In the genomic region with DNA sequence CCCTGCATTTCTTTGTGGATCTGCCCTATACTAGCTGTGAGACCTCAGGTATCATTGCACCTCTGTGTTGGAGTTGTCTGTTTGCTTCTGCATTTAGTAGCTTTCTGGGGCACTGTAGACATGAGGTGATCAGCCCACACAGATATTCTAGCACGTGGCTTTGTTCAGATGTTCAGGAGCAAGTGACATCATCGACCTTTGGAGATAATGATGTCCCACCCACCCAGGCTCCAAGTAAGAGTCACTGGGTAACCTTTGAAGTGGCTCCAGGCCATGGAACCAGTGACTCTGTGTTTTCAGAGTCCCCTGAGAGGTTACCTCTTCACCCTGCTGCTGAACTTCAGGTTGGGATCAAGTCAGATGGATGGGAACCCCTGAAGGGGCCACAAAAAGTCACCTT, we compare ENCODE assay signal across 15 mouse cellular contexts. TPM values are rescaled to one million over a fixed set of nuclear protein-coding genes. Genes with fewer than 3 reads are reported as not detected.
DNase-seq lines count a peak whose midpoint lies in the region; ATAC-seq and TF ChIP-seq lines count a peak whose summit lies in the region.
"Had no signal": no experiment of that assay in that cellular context is flagged by ENCODE, and none has a peak within 500 bp of the region (broad histone marks: within the 10 kb centered on the region; RNA-seq: fewer than 3 reads in every experiment).

No protein-coding gene starts in this region.

- intact Hi-C loops in gastrocnemius, adult 2 months (cut with DNase I) = loop anchor here (2.0 kb wide), 1 partner anchor 21 kb away; no protein-coding TSS in a partner anchor

- TF ChIP-seq RAD21 in MEL (IDR thresholded peaks at IDR 0.05; ENCODE audit: low read depth, low read length) = no peak

- no peaks in the 10 kb centered on the region for H3K27me3 ChIP-seq in neural tube, embryonic 15.5 days (replicated peaks)
- no peaks in the 10 kb centered on the region for H3K27me3 ChIP-seq in MEL (ENCODE audit: control insufficient read depth in 1 of 2, insufficient read depth in 2 of 2, low read length in 2 of 2)
- H3K27me3 ChIP-seq: embryonic facial prominence, embryonic 12.5 days; forebrain, embryonic 15.5 days had no signal

- TF ChIP-seq EP300 in MEL (IDR thresholded peaks at IDR 0.05; ENCODE audit: low read depth in 1 of 2, low read length in 2 of 2) = no peak

- DNase-seq in gastrocnemius, adult 2 months = no peak
- no peak for DNase-seq in gastrocnemius, postnatal 10 days
- DNase-seq in neural tube, embryonic 10.5 days (ENCODE audit: extremely low spot score, low spot score) = no peak
- peak; percentile 55 for DNase-seq in MEL (ENCODE audit: low read depth, low spot score)
- DNase-seq in adipocyte (ENCODE audit: low spot score) = no peak
- DNase-seq: gastrocnemius, postnatal 36 days; kidney, adult 18-20 months had no signal

- H3K4me1 ChIP-seq in neural tube, embryonic 15.5 days = peaks cover 61% of the 10 kb centered on the region
- peaks cover 11 to 33% of the 10 kb centered on the region in 2 experiments for H3K4me1 ChIP-seq in MEL (ENCODE audit: control insufficient read depth in 1 of 2, insufficient read depth in 2 of 2, low read length in 2 of 2)
- peaks cover 72% of the 10 kb centered on the region for H3K4me1 ChIP-seq in olfactory bulb, adult 2 months (ENCODE audit: control insufficient read depth, insufficient read depth, low read length)

- no peaks in the 10 kb centered on the region for H3K79me2 ChIP-seq in MEL (ENCODE audit: control insufficient read depth, insufficient read depth, low read length, poor library complexity)

- peak overlapping the region; percentile 86 for H3K27ac ChIP-seq in gastrocnemius, adult 2 months
- peak overlapping the region; percentile 75; the same call in 1 of the 2 replicates for H3K27ac ChIP-seq in neural tube, embryonic 15.5 days (replicated peaks)
- no peak overlapping the region for H3K27ac ChIP-seq in MEL (ENCODE audit: control insufficient read depth, low read depth, low read length)
- H3K27ac ChIP-seq in olfactory bulb, adult 2 months (ENCODE audit: insufficient read depth, low read depth, low read length) = 0 out of 2 replicates have a peak overlapping the region, but pooled peaks have one; percentile 33
- H3K27ac ChIP-seq: liver, embryonic 14.5 days had no signal

- WGBS in neural tube, embryonic 15.5 days = 81% methylated on average over 2 of the region's 2 CpGs
- WGBS in olfactory bulb, adult 2 months = 30% methylated on average over 2 of the region's 2 CpGs

- no peak overlapping the region for H3K4me3 ChIP-seq in gastrocnemius, adult 2 months
- H3K4me3 ChIP-seq in neural tube, embryonic 15.5 days (replicated peaks) = no peak overlapping the region
- no peak overlapping the region for H3K4me3 ChIP-seq in MEL (ENCODE audit: control insufficient read depth in 1 of 2, insufficient read depth in 1 of 2, low read depth in 2 of 2, low read length in 2 of 2)
- H3K4me3 ChIP-seq in olfactory bulb, adult 2 months (ENCODE audit: insufficient read depth, low read depth, low read length) = no peak overlapping the region
- H3K4me3 ChIP-seq: embryonic facial prominence, embryonic 12.5 days; forebrain, embryonic 15.5 days; myocyte had no signal

- no peaks in the 10 kb centered on the region for H3K9me3 ChIP-seq in neural tube, embryonic 15.5 days (replicated peaks)
- no peaks in the 10 kb centered on the region for H3K9me3 ChIP-seq in MEL (replicated peaks; ENCODE audit: insufficient read depth, low read length)
- H3K9me3 ChIP-seq: embryonic facial prominence, embryonic 12.5 days; forebrain, embryonic 15.5 days; hindbrain, embryonic 10.5 days had no signal

- peak overlapping the region; percentile 43; the same call in 1 of the 2 replicates for H3K4me2 ChIP-seq in neural tube, embryonic 15.5 days

- TF ChIP-seq POLR2A in MEL (IDR thresholded peaks at IDR 0.05; ENCODE audit: control insufficient read depth in 1 of 2, insufficient read depth in 1 of 2, low read depth in 1 of 2, low read length in 2 of 2, poor library complexity in 1 of 2) = no peak
- TF ChIP-seq POLR2A in olfactory bulb, adult 2 months (IDR thresholded peaks at IDR 0.05; ENCODE audit: insufficient read depth, low read depth, low read length) = no peak

- no peak overlapping the region for H3K9ac ChIP-seq in neural tube, embryonic 15.5 days (replicated peaks)
- H3K9ac ChIP-seq in MEL (ENCODE audit: control insufficient read depth, low read depth, low read length, poor library complexity, severe bottlenecking) = no peak overlapping the region
- H3K9ac ChIP-seq: embryonic facial prominence, embryonic 12.5 days; liver, embryonic 14.5 days had no signal

- no peak for ATAC-seq in neural tube, embryonic 15.5 days (ENCODE audit: low FRiP score)
- ATAC-seq in cerebellum, adult (ENCODE audit: insufficient number of reproducible peaks, low FRiP score, low TSS enrichment) = no peak

- H3K36me3 ChIP-seq in neural tube, embryonic 15.5 days = peaks cover 52% of the 10 kb centered on the region
- peaks cover 0 to 16% of the 10 kb centered on the region in 2 experiments; a peak in 3 of 4 replicates for H3K36me3 ChIP-seq in MEL (ENCODE audit: control insufficient read depth in 1 of 2, insufficient read depth in 2 of 2, low read length in 2 of 2)
- H3K36me3 ChIP-seq: forebrain, embryonic 15.5 days had no signal

- TF ChIP-seq CTCF in gastrocnemius, adult 2 months (IDR thresholded peaks at IDR 0.05) = no peak
- no peak for TF ChIP-seq CTCF in MEL (IDR thresholded peaks at IDR 0.05 in 2 of 3, conservative IDR thresholded peaks at IDR 0.05 in 1 of 3; ENCODE audit: control insufficient read depth in 1 of 3, insufficient read depth in 1 of 3, low read depth in 2 of 3, low read length in 3 of 3, poor library complexity in 1 of 3, severe bottlenecking in 1 of 3)
- no peak for TF ChIP-seq CTCF in olfactory bulb, adult 2 months (IDR thresholded peaks at IDR 0.05; ENCODE audit: insufficient read depth, low read depth, low read length)

TF ChIP-seq in MEL, 35 proteins besides CTCF, POLR2A, EP300 and RAD21 (continues in another document):
- no peak for TF ChIP-seq RCOR1 (IDR thresholded peaks at IDR 0.05; ENCODE audit: low read depth, low read length)
- no peak for TF ChIP-seq CHD1 (IDR thresholded peaks at IDR 0.05; ENCODE audit: low read depth, low read length)
- no peak for TF ChIP-seq MEF2A (IDR thresholded peaks at IDR 0.05; ENCODE audit: extremely low read depth, insufficient replicate concordance, low read depth, low read length, poor library complexity, severe bottlenecking)
- TF ChIP-seq USF2 (IDR thresholded peaks at IDR 0.05; ENCODE audit: borderline replicate concordance in 1 of 2, insufficient read depth in 1 of 2, low read depth in 1 of 2, low read length in 2 of 2) = no peak
- TF ChIP-seq MAFK (IDR thresholded peaks at IDR 0.05; ENCODE audit: borderline replicate concordance, low read depth, low read length) = no peak
- TF ChIP-seq CHD2 (IDR thresholded peaks at IDR 0.05; ENCODE audit: low read length) = no peak
- TF ChIP-seq GABPA (IDR thresholded peaks at IDR 0.05; ENCODE audit: low read depth, low read length) = no peak
- no peak for TF ChIP-seq ELF1 (IDR thresholded peaks at IDR 0.05; ENCODE audit: low read depth, low read length)
- TF ChIP-seq MAZ (IDR thresholded peaks at IDR 0.05; ENCODE audit: low read depth, low read length) = no peak
- TF ChIP-seq MYC (IDR thresholded peaks at IDR 0.05; ENCODE audit: low read depth, low read length) = peak; percentile 72; the same call in 1 of the 2 replicates
- TF ChIP-seq ZNF384 (IDR thresholded peaks at IDR 0.05; ENCODE audit: low read depth, low read length) = no peak
- TF ChIP-seq ZC3H11A (IDR thresholded peaks at IDR 0.05; ENCODE audit: low read depth, low read length) = no peak
- no peak for TF ChIP-seq POLR2AphosphoS2 (IDR thresholded peaks at IDR 0.05; ENCODE audit: low read length)
- no peak for TF ChIP-seq TAL1 (IDR thresholded peaks at IDR 0.05; ENCODE audit: low read length)
- no peak for TF ChIP-seq TCF12 (IDR thresholded peaks at IDR 0.05; ENCODE audit: low read depth, low read length)
- TF ChIP-seq POLR2AphosphoS5 (IDR thresholded peaks at IDR 0.05; ENCODE audit: borderline replicate concordance, low read depth, low read length) = no peak
- no peak for TF ChIP-seq GATA1 (IDR thresholded peaks at IDR 0.05; ENCODE audit: low read depth, low read length)
- TF ChIP-seq MAX (IDR thresholded peaks at IDR 0.05; ENCODE audit: low read length) = peak; percentile 89
- TF ChIP-seq ETS1 (IDR thresholded peaks at IDR 0.05; ENCODE audit: low read depth, low read length) = peak; percentile 81
- TF ChIP-seq ZKSCAN1 (IDR thresholded peaks at IDR 0.05; ENCODE audit: low read depth, low read length) = no peak
- no peak for TF ChIP-seq UBTF (IDR thresholded peaks at IDR 0.05; ENCODE audit: borderline replicate concordance, insufficient read depth, low read depth, low read length)
- TF ChIP-seq KAT2A (conservative IDR thresholded peaks at IDR 0.05; ENCODE audit: low read depth, low read length) = no peak
- peak; percentile 59; the same call in 1 of the 2 replicates for TF ChIP-seq MXI1 (IDR thresholded peaks at IDR 0.05; ENCODE audit: low read depth, low read length)
- TF ChIP-seq MYB (IDR thresholded peaks at IDR 0.05; ENCODE audit: low read depth, low read length) = no peak
- TF ChIP-seq USF1 (IDR thresholded peaks at IDR 0.05; ENCODE audit: low read depth, low read length) = peak; percentile 36; the same call in 1 of the 2 replicates
- TF ChIP-seq NRF1 (IDR thresholded peaks at IDR 0.05; ENCODE audit: insufficient read depth, low read depth, low read length, poor library complexity, severe bottlenecking) = no peak
- TF ChIP-seq ZMIZ1 (IDR thresholded peaks at IDR 0.05; ENCODE audit: low read depth, low read length) = no peak
- no peak for TF ChIP-seq JUND (IDR thresholded peaks at IDR 0.05; ENCODE audit: low read depth, low read length)
- TF ChIP-seq TBP (IDR thresholded peaks at IDR 0.05; ENCODE audit: low read depth, low read length) = no peak
- peak; percentile 57; the same call in 1 of the 2 replicates for TF ChIP-seq BHLHE40 (IDR thresholded peaks at IDR 0.05; ENCODE audit: borderline replicate concordance, low read depth, low read length)
- TF ChIP-seq NELFE (IDR thresholded peaks at IDR 0.05; ENCODE audit: low read depth, low read length) = no peak

RNA-seq across cellular contexts. Expression of a gene that starts 29.8 kb away (rescaled TPM):
- 10 to 100 TPM; 57.5 to 97.5 TPM for total RNA-seq in gastrocnemius, adult 2 months (2021)
- total RNA-seq in gastrocnemius, postnatal 10 days (2021) = 100 to 1,000 TPM; 154 to 172 TPM
- 116 and 134 TPM in 2 replicates for polyA plus RNA-seq in neural tube, embryonic 15.5 days (2015; fragmentation: Nextera tagmentation; extraction: Ambion mirVana)
- 15.4 and 15.9 TPM in 2 replicates for total RNA-seq in MEL (2012; rRNA removed)
- polyA plus RNA-seq in MEL (2012; ENCODE audit: insufficient read depth in 1 of 2, insufficient read length in 2 of 2, low read depth in 1 of 2, low replicate concordance in 2 of 2, missing spikeins in 1 of 2) = 10 to 100 TPM in 1 of 2 experiments, not detected in 1; 34.4 TPM
- polyA plus RNA-seq in olfactory bulb, adult 2 months (2012; ENCODE audit: insufficient read depth, insufficient read length, low replicate concordance, missing spikeins) = not detected in 2 replicates
